Mouse (Mus musculus) mouse trophoblast stem cell (cell line): ENCODE measurements around the gene Dpf2.

ENCODE experiments used
- in situ Hi-C, 2 experiments: fragments of 300-500 bp; cut with MseI, MboI; formaldehyde crosslinking; loops; 2 replicates in 1 of 2; 3 replicates in 1 of 2; pipeline ENCODE4 v1.15.1; 2025

Dpf2 gene

GRCm38 (mm10) chr19:5894002-5894678 lies 18.7 kb downstream of the Dpf2 start, which contains the start of gene Tigd3:
Tigd3 (minus strand) TSS chr19:5894149.
- in situ Hi-C loops, result no loop called here

GRCm38 (mm10) chr19:5893282-5894001 lies 19.4 kb downstream of the Dpf2 start:
- in situ Hi-C loops, result no loop called here

- in situ Hi-C loops, result no loop called here
Measured at GRCm38 (mm10) chr19:5892735-5893134, 20.1 kb downstream of the Dpf2 start.

- in situ Hi-C loops, result no loop called here
Measured at GRCm38 (mm10) chr19:5892262-5892661, 20.5 kb downstream of the Dpf2 start.

GRCm38 (mm10) chr19:5891521-5892258 lies 21.1 kb downstream of the Dpf2 start:
- in situ Hi-C loops, result no loop called here

- in situ Hi-C loops, result no loop called here
Measured at GRCm38 (mm10) chr19:5889211-5889610, 23.6 kb downstream of the Dpf2 start.

GRCm38 (mm10) chr19:5887234-5887815 lies 25.5 kb downstream of the Dpf2 start:
- in situ Hi-C loops, result no loop called here

GRCm38 (mm10) chr19:5885838-5886237 lies 27.0 kb downstream of the Dpf2 start:
- in situ Hi-C loops, result no loop called here

- in situ Hi-C loops, result loop anchor here in 1 of 2 experiments (5.0 kb wide), 1 partner anchor 97 kb away; no protein-coding TSS in a partner anchor
Measured at GRCm38 (mm10) chr19:5883935-5884334, 28.9 kb downstream of the Dpf2 start.

GRCm38 (mm10) chr19:5882079-5882478 lies 30.7 kb downstream of the Dpf2 start:
- in situ Hi-C loops, result loop anchor here in 1 of 2 experiments (5.0 kb wide), 1 partner anchor 95 kb away; no protein-coding TSS in a partner anchor

- in situ Hi-C loops, result loop anchor here in 1 of 2 experiments (5.0 kb wide), 1 partner anchor 94 kb away; no protein-coding TSS in a partner anchor
Measured at GRCm38 (mm10) chr19:5881155-5881554, 31.7 kb downstream of the Dpf2 start.

- in situ Hi-C loops, result loop anchor here (5.0 kb wide), 2 partner anchors 87 to 92 kb away; no protein-coding TSS in a partner anchor
Measured at GRCm38 (mm10) chr19:5879735-5880134, 33.1 kb downstream of the Dpf2 start.

GRCm38 (mm10) chr19:5878916-5879315 lies 33.9 kb downstream of the Dpf2 start:
- in situ Hi-C loops, result loop anchor here in 1 of 2 experiments (5.0 kb wide), 1 partner anchor 87 kb away; no protein-coding TSS in a partner anchor

GRCm38 (mm10) chr19:5878362-5878722 lies 34.5 kb downstream of the Dpf2 start:
- in situ Hi-C loops, result loop anchor here in 1 of 2 experiments (5.0 kb wide), 1 partner anchor 86 kb away; no protein-coding TSS in a partner anchor

GRCm38 (mm10) chr19:5877618-5878361 lies 35.0 kb downstream of the Dpf2 start, which contains the start of gene Slc25a45:
Slc25a45 (plus strand) TSS chr19:5877808.
- in situ Hi-C loops, result loop anchor here in 1 of 2 experiments (5.0 kb wide), 1 partner anchor 85 kb away; no protein-coding TSS in a partner anchor

GRCm38 (mm10) chr19:5874969-5875480 lies 37.8 kb downstream of the Dpf2 start, which contains the start of gene Frmd8:
Frmd8 (minus strand) TSS chr19:5875274.
- in situ Hi-C loops, result loop anchor here in 1 of 2 experiments (5.0 kb wide), 1 partner anchor 83 kb away; no protein-coding TSS in a partner anchor

GRCm38 (mm10) chr19:5874391-5874968 lies 38.3 kb downstream of the Dpf2 start:
- in situ Hi-C loops, result no loop called here

GRCm38 (mm10) chr19:5872931-5873556 lies 39.8 kb downstream of the Dpf2 start:
- in situ Hi-C loops, result no loop called here

- in situ Hi-C loops, result no loop called here
Measured at GRCm38 (mm10) chr19:5872528-5872927, 40.3 kb downstream of the Dpf2 start.
